Mouse (Mus musculus) effector memory CD4-positive, alpha-beta T cell, adult 5 months (primary cell): Measurements from ENCODE around the gene Gm8879. TPM values are rescaled to one million over a fixed set of nuclear protein-coding genes. Genes with fewer than 3 reads are reported as not detected.

Source experiments
- polyA plus RNA-seq: library from polyadenylated mRNA; unstranded; fragments of 100-300 nt; shearing (Covaris generic); gene quantifications from one replicate; pipeline ENCODE4 v1.2.1, GENCODE M21; 2017

The Gm8879 gene
- 0.35 TPM for polyA plus RNA-seq

GRCm38 (mm10) chr5:11127334-11127733 lies at the start of gene Gm8879:
Gene Gm8879 (plus strand): TSS chr5:11127634.

Other genes with a start within 250 kb of the Gm8879 start
- gene Gm8871, start 179.8 kb upstream of the Gm8879 start, polyA plus RNA-seq: 1.2 TPM
- not detected for gene Gm8857, start 179.8 kb upstream of the Gm8879 start, polyA plus RNA-seq
- 1.0 TPM for gene Gm5861, start 55.4 kb downstream of the Gm8879 start, polyA plus RNA-seq
- not detected for gene Gm8890, start 128.4 kb downstream of the Gm8879 start, polyA plus RNA-seq
- gene Speer1, start 213.9 kb downstream of the Gm8879 start, polyA plus RNA-seq: 2.2 TPM